Mouse (Mus musculus): ENCODE data around the gene Josd2.

DNA sequence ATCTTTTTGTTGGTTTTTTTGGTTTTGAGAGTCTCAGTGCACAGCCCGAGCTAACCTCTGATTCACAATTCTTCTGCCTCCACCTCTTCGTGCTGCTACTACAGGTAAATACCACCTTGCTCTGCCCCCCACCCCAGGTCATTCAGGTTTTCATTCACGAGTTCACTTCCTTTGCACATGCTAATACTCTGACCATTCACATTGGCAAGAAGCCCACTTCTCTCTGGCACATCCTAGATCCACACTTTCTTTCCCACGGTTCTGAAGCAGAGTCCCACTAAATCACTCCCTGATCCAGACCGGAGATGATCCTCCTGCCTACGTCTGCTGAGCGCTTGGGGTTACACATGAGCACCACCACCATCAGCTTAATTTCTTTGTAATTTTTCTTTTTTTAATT is 27.3 kb downstream of the Josd2 start:
- TF ChIP-seq EP300 (optimal IDR thresholded peaks at IDR 0.05) (no peak), CTCF (IDR thresholded peaks at IDR 0.05; ENCODE audit: low read depth) (no peak)
